Mouse (Mus musculus) lung, adult 2 months (tissue): Measurements from ENCODE around the gene Hspa5. TPM values are rescaled to one million over a fixed set of nuclear protein-coding genes. Genes with fewer than 3 reads are reported as not detected.
"Not testable (repeated sequence)": the region's sequence is repeated elsewhere in the genome, so short reads cannot be mapped to it uniquely, and the experiment has no call there.

ENCODE experiments used
- DNase-seq: peaks from one replicate; pipeline ENCODE4 v3.0.0; 2022
- H3K4me1 ChIP-seq: fragments of 200-500 bp; 2 replicates; pipeline ENCODE4 v1.6.1; 2011; ENCODE audit warnings: low read length; ENCODE audit not compliant: control insufficient read depth, insufficient read depth
- H3K4me3 ChIP-seq: fragments of 200-500 bp; replicated peaks from 2 replicates; pipeline ENCODE3; 2011; ENCODE audit warnings: low read depth, mild to moderate bottlenecking, control low read depth, low read length; ENCODE audit errors: extremely low read depth
- CTCF ChIP-seq: fragments of 200-500 bp; IDR thresholded peaks from 2 replicates; pipeline ENCODE4 v1.5.1; 2011; ENCODE audit warnings: mild to moderate bottlenecking, low read length, control low read depth; ENCODE audit not compliant: insufficient read depth
- POLR2A ChIP-seq: fragments of 200-500 bp; IDR thresholded peaks from 2 replicates; pipeline ENCODE4 v1.6.1; 2011; ENCODE audit warnings: low read depth, mild to moderate bottlenecking, control low read depth, low read length, borderline replicate concordance; ENCODE audit errors: extremely low read depth
- WGBS: fragments of 180-500 bp; shearing (Covaris S2); methylation state at CpG from one replicate; pipeline ENCODE4 v1.1.7; 2018; 5-methylcytosine and 5-hydroxymethylcytosine counted together
- polyA plus RNA-seq: library from polyadenylated mRNA; depleted of rRNA; stranded (reverse); fragments of >200 nt; gene quantifications from 2 replicates; pipeline ENCODE4 v1.2.3, GENCODE M21; 2012

The Hspa5 gene
- polyA plus RNA-seq, 1 experiment, result 463 TPM

DNA sequence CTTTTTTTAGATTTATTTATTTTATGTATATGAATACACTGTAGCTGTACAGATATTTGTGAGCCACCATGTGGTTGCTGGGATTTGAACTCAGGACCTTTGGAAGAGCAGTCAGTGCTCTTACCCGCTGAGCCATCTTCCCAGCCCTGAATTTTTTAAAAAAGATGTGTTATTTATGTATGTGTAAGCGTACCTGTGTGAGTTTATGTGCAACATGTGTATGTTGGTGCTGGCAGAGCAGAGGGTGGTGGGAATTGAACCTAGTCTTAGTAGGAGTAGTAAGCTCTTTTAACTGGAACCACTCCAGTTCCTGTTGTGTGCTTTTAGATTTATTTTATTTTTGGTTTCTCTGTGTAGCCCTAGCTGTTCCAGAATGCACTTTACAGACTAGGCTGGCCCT lies 32.4 kb downstream of the Hspa5 start:
- DNase-seq, result no peak
- Histone ChIP-seq H3K4me1 (peaks cover 14% of the 10 kb centered on the region), H3K4me3 (no peak overlapping the region)
- TF ChIP-seq CTCF (no peak), POLR2A (no peak)
- WGBS, result 94% methylated on average over 2 of the region's 2 CpGs

DNA sequence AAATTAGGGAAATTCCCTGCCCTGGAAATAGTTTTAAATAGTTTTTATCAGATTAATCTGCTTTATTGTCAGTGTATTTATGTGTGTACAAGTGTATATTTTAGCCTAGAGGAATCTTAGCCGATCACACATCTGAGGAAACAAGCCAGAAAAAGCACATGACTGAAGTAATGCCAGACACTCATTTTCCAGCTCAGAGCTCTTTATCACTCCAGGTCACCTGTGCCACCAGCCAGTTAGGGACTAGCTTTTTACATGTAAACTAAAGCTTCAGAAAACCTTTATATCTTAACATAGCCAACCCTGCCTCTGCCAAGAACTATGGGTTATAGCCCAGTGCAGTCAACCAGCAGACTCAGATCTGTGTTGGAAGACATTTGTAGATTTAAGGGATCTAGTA lies 33.0 kb downstream of the Hspa5 start:
- DNase-seq, result no peak
- 16% methylated on average over 1 of the region's 1 CpGs for WGBS

DNA sequence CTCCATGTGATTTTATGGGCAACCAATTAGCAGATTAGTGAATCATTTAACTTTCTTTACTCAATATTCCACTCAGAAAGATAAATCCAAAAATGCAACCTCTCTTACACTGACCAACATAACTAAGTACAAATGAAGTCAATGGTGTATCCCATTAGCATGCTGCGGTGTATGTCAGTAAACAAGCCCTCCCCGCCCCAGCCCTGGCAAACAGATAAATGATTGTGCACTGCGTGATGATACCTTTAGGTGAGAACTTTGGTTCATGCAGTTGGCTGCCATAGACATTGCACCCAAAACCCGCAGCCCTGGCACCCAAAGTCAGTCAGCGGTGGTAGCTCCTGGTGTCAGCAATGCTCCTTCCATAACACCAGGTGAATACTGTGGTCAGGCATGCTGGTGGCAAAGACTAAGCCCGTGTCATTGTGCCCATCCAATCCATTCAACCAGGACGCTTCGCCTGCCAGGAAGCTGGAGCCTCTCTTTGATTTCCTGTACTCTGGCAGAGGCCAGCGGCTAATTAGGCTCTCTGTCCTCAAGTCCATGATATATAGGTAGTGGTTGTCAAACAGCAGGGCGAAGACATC lies 33.7 kb downstream of the Hspa5 start:
- 78% methylated on average over 10 of the region's 10 CpGs for WGBS
- TF ChIP-seq POLR2A (no peak), CTCF (no peak)

More for the DNA sequence above, 33.0 kb downstream of the Hspa5 start:
- no peak overlapping the region for H3K4me3 ChIP-seq
- TF ChIP-seq CTCF, result no peak
- no peak for TF ChIP-seq POLR2A
- peaks cover 14% of the 10 kb centered on the region for H3K4me1 ChIP-seq

DNA sequence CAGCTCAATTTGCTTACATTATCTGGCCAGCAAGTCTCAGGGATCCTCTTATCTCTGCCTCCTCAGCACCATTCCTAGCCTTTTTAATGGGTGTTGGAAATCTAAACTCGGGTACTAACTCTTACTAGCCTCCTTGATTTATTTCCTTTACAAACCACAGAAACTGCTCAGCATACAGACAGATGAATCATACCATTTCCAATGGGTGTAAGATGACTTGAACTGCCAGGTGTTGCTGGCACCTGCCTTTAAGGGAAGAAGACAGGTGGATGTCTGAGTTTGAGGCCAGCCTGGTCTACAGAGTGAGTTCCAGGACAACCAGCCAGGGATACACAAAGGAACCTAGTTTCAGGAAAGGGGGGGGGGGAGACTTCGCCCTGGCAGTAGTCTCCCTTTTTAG lies 36.3 kb downstream of the Hspa5 start:
- no peak for DNase-seq
- 45% methylated on average over 2 of the region's 2 CpGs for WGBS
- no peak overlapping the region for H3K4me3 ChIP-seq
- peaks cover 12% of the 10 kb centered on the region for H3K4me1 ChIP-seq
- TF ChIP-seq POLR2A, result no peak
- TF ChIP-seq CTCF, result no peak

More for the DNA sequence above, 33.7 kb downstream of the Hspa5 start:
- peaks cover 14% of the 10 kb centered on the region for H3K4me1 ChIP-seq
- no peak for DNase-seq
- no peak overlapping the region for H3K4me3 ChIP-seq

DNA sequence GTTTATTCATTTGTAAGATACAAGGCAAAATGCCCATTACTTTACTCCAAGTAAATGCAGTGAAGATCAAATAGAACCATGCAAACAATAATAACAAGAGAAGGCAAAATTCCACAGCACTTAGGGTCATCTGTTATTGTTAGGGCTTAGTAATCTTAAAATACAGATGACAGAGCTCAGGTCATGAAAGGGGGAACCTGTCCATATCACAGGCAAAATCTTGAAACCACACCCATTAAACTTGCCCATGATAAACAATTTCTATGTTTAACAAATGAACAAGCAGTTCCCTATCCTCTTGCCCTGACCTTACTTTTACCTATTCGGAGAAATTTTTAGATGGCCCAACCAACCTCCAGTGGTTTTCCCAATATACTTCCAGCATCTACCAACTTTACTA lies 37.8 kb downstream of the Hspa5 start:
- Histone ChIP-seq H3K4me3 (no peak overlapping the region), H3K4me1 (peaks cover 8% of the 10 kb centered on the region)
- WGBS, result 72% methylated on average over 1 of the region's 1 CpGs
- no peak for DNase-seq
- no peak for TF ChIP-seq POLR2A
- no peak for TF ChIP-seq CTCF

DNA sequence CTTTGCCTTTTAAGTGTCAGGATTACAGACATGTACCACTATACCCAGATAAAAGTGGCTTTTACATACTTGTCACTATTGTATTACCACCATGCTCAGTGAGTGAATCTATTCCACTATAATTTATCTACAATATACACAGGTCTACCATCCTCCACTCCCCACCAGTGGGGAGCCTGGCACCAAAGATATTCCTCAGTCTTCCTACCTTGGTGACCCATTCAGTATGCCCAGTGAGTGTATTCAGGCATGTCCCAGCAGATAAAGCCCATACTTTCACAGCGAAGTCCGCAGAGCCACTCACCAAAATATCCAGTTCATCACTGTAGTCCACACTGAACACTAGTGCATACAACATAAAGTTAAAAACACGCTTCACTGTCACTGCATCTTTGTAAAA lies 39.0 kb downstream of the Hspa5 start:
- TF ChIP-seq POLR2A (no peak), CTCF (no peak)
- no peak for DNase-seq
- Histone ChIP-seq H3K4me3 (no peak overlapping the region), H3K4me1 (peaks cover 3% of the 10 kb centered on the region)
- 91% methylated on average over 3 of the region's 3 CpGs for WGBS

DNA sequence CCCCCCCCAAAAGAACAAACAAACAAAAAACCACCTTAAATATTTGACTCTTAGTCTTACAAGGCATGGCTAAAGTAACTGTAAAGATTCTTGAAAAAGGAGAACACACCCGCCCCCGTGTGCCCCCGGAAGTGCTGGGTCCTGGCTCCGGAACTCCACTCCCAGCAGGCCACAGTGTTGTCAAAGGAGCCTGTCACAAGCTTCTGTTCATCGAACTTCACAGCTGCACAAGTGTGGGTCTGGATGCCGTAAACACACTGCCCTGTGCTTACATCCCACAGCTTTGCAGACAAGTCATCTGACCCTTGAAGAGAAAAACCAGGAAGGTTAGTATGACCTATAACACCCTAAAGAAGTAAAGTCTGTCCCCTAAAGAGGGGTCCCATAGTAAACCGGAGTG lies 40.9 kb downstream of the Hspa5 start:
- DNase-seq, result no peak
- H3K4me3 ChIP-seq, result no peak overlapping the region
- H3K4me1 ChIP-seq, result no peaks in the 10 kb centered on the region; the same call in none of the 2 replicates
- WGBS, result 67% methylated on average over 7 of the region's 7 CpGs
- TF ChIP-seq POLR2A, result no peak
- TF ChIP-seq CTCF, result no peak

DNA sequence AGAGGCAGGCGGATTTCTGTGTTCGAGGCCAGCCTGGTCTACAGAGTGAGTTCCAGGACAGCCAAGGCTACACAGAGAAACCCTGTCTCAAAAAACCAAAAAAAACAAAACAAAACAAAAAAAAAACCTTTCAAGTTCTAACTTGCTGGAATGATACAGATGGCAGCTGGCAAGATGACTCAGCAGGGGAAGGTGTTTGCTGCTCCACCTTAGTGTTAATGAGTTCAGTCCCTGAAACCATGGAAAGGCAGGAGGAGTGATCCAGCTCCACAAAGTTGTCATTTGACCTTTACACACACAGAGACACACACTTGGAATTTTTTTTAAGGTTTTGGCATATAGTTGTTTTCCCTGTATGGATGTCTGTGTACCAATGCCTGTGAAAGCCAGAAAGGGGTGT lies 44.1 kb downstream of the Hspa5 start:
- H3K4me3 ChIP-seq, H3K4me1 ChIP-seq, DNase-seq: not testable (repeated sequence)
- WGBS, result 93% methylated on average over 2 of the region's 2 CpGs

DNA sequence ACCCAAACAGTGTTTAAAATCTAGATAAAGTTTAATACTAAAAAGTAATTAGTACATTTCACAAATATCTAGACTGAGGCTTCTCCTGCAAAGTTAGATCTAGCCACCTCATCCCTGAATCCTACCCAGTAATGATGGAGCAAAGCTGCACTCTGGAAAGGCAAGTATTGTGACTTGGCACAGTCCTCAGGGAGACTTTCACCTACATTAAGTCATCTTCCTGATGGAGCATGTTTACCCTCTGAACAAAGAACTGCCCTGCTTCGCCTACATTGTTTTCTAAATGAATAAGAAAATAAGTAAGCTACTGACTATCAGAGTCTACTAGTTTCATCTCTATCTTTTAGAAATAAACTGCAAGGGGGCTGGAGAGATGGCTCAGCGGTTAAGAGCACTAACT lies 46.7 kb downstream of the Hspa5 start:
- Histone ChIP-seq H3K4me3 (no peak overlapping the region), H3K4me1 (no peaks in the 10 kb centered on the region; the same call in 1 of the 2 replicates)
- no peak for TF ChIP-seq POLR2A
- no peak for TF ChIP-seq CTCF
- 90% methylated on average over 2 of the region's 2 CpGs for WGBS
- DNase-seq, result no peak

DNA sequence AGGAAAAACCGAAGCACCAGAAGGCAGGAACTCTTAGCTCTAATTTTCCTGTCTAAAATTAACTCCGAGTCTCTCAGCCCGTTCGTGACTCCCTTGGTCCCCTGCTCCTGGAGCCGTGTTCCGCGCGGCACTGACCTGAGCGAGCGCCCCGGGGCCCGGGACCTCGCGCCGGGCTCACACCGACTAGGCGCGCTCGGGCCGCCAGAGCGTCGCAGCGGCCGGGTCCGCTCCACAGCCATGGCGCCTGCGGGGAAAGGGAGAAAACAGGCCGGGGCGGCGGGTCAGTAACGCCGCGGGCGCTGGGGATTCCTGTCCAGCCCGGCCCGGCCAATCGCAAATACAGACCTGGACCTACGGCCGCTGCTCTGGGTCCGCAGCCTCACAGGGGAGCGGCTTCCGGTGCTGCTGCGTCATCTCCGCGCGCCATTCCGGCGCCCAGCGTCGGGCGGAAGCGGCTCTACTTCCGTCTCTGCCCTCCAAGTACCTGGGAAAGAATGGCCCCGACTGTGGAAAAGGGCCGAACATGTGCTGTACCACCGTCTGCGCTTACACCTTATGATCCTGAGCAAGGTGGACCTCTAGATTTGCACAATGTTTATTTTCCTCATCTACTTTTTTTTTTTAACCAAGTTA lies 54.2 kb downstream of the Hspa5 start, which contains the start of gene Fbxw2:
Gene Fbxw2 (minus strand): TSS at position 485 of the 633 bp plus-strand sequence.
- WGBS, result under 1% methylated on average over 57 of the region's 57 CpGs
- DNase-seq, result peak; percentile 91
- Histone ChIP-seq H3K4me3 (peak within 1 kb of the TSS; percentile 91), H3K4me1 (peaks cover 11% of the 10 kb centered on the region)
- TF ChIP-seq CTCF (no peak), POLR2A (peak; percentile 76; the same call in 1 of the 2 replicates)
